Mouse (Mus musculus): ENCODE measurements around the gene Atg13. TPM values are rescaled to one million over a fixed set of nuclear protein-coding genes. Genes with fewer than 3 reads are reported as not detected.
"Not testable (repeated sequence)": the region's sequence is repeated elsewhere in the genome, so short reads cannot be mapped to it uniquely, and the experiment has no call there.

Gene Atg13
- 27.1 and 28.9 TPM in 2 replicates for polyA plus RNA-seq (2016; fragmentation: Nextera tagmentation; extraction: Ambion mirVana)

- Histone ChIP-seq H3K27ac (replicated peaks) (peak within 1 kb of the TSS; percentile 92), H3K27me3 (replicated peaks; ENCODE audit: low read depth, poor library complexity, severe bottlenecking) (no peaks in the 10 kb centered on the region), H3K36me3 (replicated peaks) (peaks cover 11% of the 10 kb centered on the region; the same call in 1 of the 2 replicates), H3K9me3 (no peaks in the 10 kb centered on the region), H3K4me3 (peak within 1 kb of the TSS; percentile 94), H3K4me1 (peaks cover 24% of the 10 kb centered on the region)
- under 1% methylated on average over 66 of the region's 66 CpGs for WGBS
- peak; percentile 94 for DNase-seq (ENCODE audit: low spot score)
Observed at GRCm38 (mm10) chr2:91710272-91711234, at the start of gene Atg13, which contains the start of gene Harbi1. TSS of gene Atg13 (minus strand) at chr2:91710576. TSS of gene Harbi1 (plus strand) at chr2:91710852.

DNA sequence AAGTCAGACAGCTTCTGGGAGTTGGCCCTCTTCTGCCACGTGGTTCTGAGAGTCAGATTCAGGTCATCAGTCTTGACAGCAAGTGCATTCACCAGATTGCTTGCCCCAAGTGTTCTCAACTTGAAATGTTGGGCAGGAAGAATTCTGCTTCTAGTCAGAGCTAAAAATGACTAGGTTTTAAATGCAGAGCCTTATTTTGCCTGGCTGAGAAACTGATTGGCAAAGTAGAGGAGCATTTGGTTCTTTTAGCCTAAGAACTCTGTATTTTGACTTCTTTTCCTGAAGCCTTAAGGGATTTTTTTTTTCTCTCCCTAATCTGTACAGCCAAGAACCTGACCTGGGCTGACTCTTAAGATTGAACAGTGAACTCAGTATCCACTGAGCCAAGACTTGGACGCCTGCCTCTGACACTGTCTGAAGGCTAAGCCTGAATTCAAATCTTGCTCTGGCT lies 39.5 kb upstream of the Atg13 start:
- WGBS, result 71% methylated on average over 2 of the region's 2 CpGs

GRCm38 (mm10) chr2:91744686-91745085 lies 34.3 kb upstream of the Atg13 start:
- DNase-seq (ENCODE audit: low spot score), result no peak

More for the DNA sequence above, 39.5 kb upstream of the Atg13 start:
- Histone ChIP-seq H3K9me3 (no peaks in the 10 kb centered on the region), H3K27ac (replicated peaks) (no peak overlapping the region), H3K27me3 (replicated peaks; ENCODE audit: low read depth, poor library complexity, severe bottlenecking) (no peaks in the 10 kb centered on the region), H3K4me1 (no peaks in the 10 kb centered on the region), H3K36me3 (replicated peaks) (no peaks in the 10 kb centered on the region), H3K4me3 (no peak overlapping the region)
- DNase-seq (ENCODE audit: low spot score), result no peak

GRCm38 (mm10) chr2:91739586-91739985 lies 29.2 kb upstream of the Atg13 start:
- 90% methylated on average over 1 of the region's 1 CpGs for WGBS
- Histone ChIP-seq H3K36me3 (replicated peaks) (peaks cover 23% of the 10 kb centered on the region), H3K4me1 (0 out of 2 replicates have a peak, but pooled peaks cover 3% of the 10 kb centered on the region), H3K27ac (replicated peaks) (no peak overlapping the region), H3K9me3 (no peaks in the 10 kb centered on the region), H3K27me3 (replicated peaks; ENCODE audit: low read depth, poor library complexity, severe bottlenecking) (no peaks in the 10 kb centered on the region), H3K4me3 (no peak overlapping the region)
- no peak for DNase-seq (ENCODE audit: low spot score)

More at GRCm38 (mm10) chr2:91744686-91745085, 34.3 kb upstream of the Atg13 start:
- Histone ChIP-seq H3K27me3 (replicated peaks; ENCODE audit: low read depth, poor library complexity, severe bottlenecking) (no peaks in the 10 kb centered on the region), H3K4me3 (no peak overlapping the region), H3K4me1 (no peaks in the 10 kb centered on the region), H3K27ac (replicated peaks) (no peak overlapping the region), H3K9me3 (no peaks in the 10 kb centered on the region), H3K36me3 (replicated peaks) (peaks cover 18% of the 10 kb centered on the region)
- 85% methylated on average over 5 of the region's 5 CpGs for WGBS

- DNase-seq (ENCODE audit: low spot score), result no peak
- 91% methylated on average over 5 of the region's 5 CpGs for WGBS
- no peak overlapping the region for H3K27ac ChIP-seq (replicated peaks)
- H3K27me3 ChIP-seq (replicated peaks; ENCODE audit: low read depth, poor library complexity, severe bottlenecking), result no peaks in the 10 kb centered on the region
- peaks cover 6% of the 10 kb centered on the region for H3K4me1 ChIP-seq
- no peaks in the 10 kb centered on the region for H3K9me3 ChIP-seq
- peaks cover 21% of the 10 kb centered on the region for H3K36me3 ChIP-seq (replicated peaks)
- H3K4me3 ChIP-seq, result no peak overlapping the region
Observed at GRCm38 (mm10) chr2:91735221-91735620, 24.8 kb upstream of the Atg13 start.

DNA sequence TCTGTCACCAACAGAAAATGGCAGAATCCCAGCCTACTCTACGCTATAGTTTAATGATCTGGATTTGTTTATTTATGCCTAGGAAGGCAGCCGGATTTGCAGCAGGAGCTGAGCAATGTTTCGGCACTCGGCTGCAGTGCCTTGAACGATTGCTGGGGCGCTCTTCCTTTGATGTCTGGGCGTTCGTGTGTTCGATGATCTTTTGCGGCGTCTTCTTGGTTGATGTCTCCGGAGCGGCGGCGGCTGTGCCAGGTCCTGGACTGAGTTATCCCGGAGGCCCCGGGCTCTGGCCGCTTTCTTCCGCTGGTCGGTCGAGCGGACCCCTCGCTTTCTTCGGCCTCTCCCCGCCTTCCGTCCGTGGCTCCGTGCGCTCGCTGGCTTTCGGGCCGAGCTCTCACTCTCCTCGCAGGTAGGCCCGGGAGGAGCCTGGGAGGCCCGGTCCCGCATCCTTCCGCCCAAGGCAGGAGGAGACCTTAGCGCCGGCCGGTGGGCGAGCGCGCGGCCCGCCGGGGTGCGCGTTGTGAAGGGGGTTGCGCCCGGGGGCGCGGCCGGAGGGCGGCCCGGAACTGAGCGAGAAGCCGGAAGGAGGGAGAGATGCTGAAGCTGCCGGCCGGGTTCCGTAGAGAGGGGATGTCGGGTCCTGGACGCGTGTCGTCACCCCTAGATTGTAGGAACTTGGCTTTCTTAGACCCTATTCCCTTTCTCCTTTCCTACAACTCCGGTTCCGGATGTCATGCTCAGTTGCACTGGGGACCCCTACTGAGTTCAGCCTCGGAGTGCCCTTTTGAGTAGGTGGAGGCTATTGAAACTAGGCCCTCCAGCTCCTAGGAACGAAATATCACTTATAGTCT lies 19.8 kb upstream of the Atg13 start, which contains the start of gene Ambra1:
Ambra1 (plus strand) TSS at position 164 of the 851 bp plus-strand sequence.
- Histone ChIP-seq H3K9me3 (no peaks in the 10 kb centered on the region), H3K36me3 (replicated peaks) (peaks cover 11% of the 10 kb centered on the region), H3K27me3 (replicated peaks; ENCODE audit: low read depth, poor library complexity, severe bottlenecking) (0 out of 2 replicates have a peak, but pooled peaks cover 4% of the 10 kb centered on the region), H3K4me3 (peak within 1 kb of the TSS; percentile 99), H3K27ac (replicated peaks) (peak within 1 kb of the TSS; percentile 94), H3K4me1 (peaks cover 4% of the 10 kb centered on the region)
- DNase-seq (ENCODE audit: low spot score), result peak; percentile 91
- WGBS, result under 1% methylated on average over 68 of the region's 68 CpGs

DNA sequence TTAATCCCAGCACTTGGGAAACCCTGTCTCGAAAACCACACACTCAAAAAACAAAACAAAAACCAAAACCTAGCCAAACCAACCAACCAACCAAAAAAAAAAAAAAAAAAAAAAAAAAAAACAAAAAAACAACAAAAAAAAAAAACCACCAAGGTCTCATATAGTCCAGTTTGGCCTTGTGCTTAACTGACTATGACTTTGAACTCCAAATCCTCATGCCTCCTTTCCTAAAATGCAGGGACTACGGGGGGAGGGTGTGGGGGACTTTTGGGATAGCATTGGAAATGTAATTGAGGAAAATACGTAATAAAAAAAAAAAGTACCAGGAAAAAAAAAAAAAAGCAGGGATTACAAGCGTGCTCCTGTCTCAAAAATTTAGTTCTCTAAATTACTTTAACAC lies 19.2 kb upstream of the Atg13 start:
- Histone ChIP-seq H3K4me3 (peak overlapping the region; percentile 99), H3K27ac (replicated peaks) (peak overlapping the region; percentile 94), H3K4me1 (peaks cover 4% of the 10 kb centered on the region), H3K9me3 (no peaks in the 10 kb centered on the region), H3K36me3 (replicated peaks) (peaks cover 11% of the 10 kb centered on the region), H3K27me3 (replicated peaks; ENCODE audit: low read depth, poor library complexity, severe bottlenecking) (0 out of 2 replicates have a peak, but pooled peaks cover 4% of the 10 kb centered on the region)
- DNase-seq (ENCODE audit: low spot score), result no peak
- 22% methylated on average over 4 of the region's 4 CpGs for WGBS

DNA sequence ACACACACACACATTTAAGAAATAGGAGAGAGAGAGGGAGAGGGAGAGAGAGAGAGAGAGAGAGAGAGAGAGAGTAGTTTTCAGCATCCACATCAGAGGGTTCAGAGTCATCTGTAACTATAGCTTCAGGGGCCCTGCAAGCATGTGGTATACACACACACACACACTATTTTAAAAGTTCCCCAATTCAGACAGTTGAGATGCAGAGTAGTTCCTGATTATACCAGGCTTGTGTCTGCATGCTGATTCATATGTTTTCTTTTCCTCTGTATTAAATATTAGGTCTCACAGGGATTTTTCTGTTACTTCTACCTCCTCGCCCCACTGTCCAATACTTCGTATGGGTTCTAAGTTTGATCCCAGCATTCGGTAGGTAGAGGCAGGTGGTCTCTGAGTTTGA lies 16.6 kb upstream of the Atg13 start:
- DNase-seq (ENCODE audit: low spot score), result no peak
- H3K27ac ChIP-seq (replicated peaks), result no peak overlapping the region
- H3K4me3 ChIP-seq, result no peak overlapping the region
- H3K36me3 ChIP-seq (replicated peaks), result no peaks in the 10 kb centered on the region
- peaks cover 4% of the 10 kb centered on the region for H3K4me1 ChIP-seq
- H3K9me3 ChIP-seq, result no peaks in the 10 kb centered on the region
- WGBS, result 87% methylated on average over 3 of the region's 3 CpGs
- H3K27me3 ChIP-seq (replicated peaks; ENCODE audit: low read depth, poor library complexity, severe bottlenecking), result 0 out of 2 replicates have a peak, but pooled peaks cover 4% of the 10 kb centered on the region

DNA sequence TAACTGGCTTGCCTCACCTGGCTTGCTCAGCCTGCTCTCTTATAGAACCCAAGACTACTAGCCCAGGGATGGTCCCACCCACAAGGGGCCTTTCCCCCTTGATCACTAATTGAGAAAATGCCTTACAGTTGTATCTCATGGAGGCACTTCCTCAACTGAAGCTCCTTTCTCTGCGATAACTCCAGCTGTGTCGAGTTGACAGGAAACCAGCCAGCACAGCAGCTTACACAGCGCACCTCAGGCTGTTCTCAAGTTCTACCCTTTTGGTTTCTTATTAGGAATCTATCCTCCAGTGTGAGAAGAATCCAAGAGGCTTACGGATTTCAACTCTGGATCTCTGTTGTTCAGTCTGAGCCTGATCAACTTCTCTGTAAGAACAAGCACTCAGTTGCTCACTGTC lies 15.1 kb upstream of the Atg13 start:
- H3K4me3 ChIP-seq; H3K9me3 ChIP-seq; H3K27ac ChIP-seq (replicated peaks); H3K36me3 ChIP-seq (replicated peaks); H3K4me1 ChIP-seq; H3K27me3 ChIP-seq (replicated peaks; ENCODE audit: low read depth, poor library complexity, severe bottlenecking); DNase-seq (ENCODE audit: low spot score): not testable (repeated sequence)
- WGBS, result 50% methylated on average over 4 of the region's 4 CpGs

GRCm38 (mm10) chr2:91724716-91725115 lies 14.3 kb upstream of the Atg13 start:
- Histone ChIP-seq H3K27ac (replicated peaks) (no peak overlapping the region), H3K4me3 (no peak overlapping the region), H3K27me3 (replicated peaks; ENCODE audit: low read depth, poor library complexity, severe bottlenecking) (0 out of 2 replicates have a peak, but pooled peaks cover 4% of the 10 kb centered on the region), H3K4me1 (no peaks in the 10 kb centered on the region), H3K36me3 (replicated peaks) (peaks cover 16% of the 10 kb centered on the region), H3K9me3 (no peaks in the 10 kb centered on the region)
- DNase-seq (ENCODE audit: low spot score), result no peak
- 60% methylated on average over 2 of the region's 2 CpGs for WGBS

DNA sequence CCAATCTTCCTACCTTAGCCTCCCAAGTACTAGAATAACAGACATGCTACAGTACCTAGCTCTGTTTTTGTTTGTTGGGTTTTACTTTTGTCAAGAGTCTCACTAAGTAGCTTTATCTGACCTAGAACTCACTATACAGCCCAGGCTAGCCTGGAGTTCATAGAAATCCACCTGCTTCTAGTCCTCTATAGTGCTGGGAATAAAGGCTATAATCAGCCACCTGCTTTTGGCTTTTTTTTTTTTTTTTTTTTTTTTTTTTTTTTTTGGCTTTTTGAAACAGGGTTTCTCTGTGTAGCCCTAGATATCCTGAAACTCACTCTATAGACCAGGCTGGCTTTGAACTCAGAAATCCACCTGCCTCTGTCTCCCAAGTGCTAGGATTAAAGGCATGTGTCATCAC lies 13.6 kb upstream of the Atg13 start:
- 0 out of 2 replicates have a peak, but pooled peaks cover 4% of the 10 kb centered on the region for H3K27me3 ChIP-seq (replicated peaks; ENCODE audit: low read depth, poor library complexity, severe bottlenecking)
- peaks cover 22% of the 10 kb centered on the region for H3K36me3 ChIP-seq (replicated peaks)
- no peaks in the 10 kb centered on the region for H3K4me1 ChIP-seq
- no peak overlapping the region for H3K4me3 ChIP-seq
- H3K9me3 ChIP-seq, result no peaks in the 10 kb centered on the region
- DNase-seq (ENCODE audit: low spot score), result no peak
- no peak overlapping the region for H3K27ac ChIP-seq (replicated peaks)

DNA sequence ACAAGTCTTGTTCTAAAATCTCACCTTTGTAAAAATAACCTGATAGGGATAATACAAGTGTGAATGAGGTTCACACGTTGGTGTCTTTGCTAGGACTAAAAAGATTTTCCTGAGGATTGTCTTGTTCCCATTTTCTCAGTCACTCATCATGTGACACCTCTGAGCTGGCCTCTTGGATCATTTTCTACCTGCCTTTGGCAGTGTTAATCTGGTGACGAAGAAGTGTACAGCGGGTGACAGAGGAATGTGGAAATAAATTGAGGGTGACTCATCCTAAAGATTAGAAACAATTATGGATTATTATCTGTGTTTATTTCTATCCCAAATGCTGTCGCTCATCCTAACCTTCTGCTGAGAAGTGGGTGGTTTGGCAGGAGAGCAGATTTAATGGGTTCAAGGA lies 13.0 kb upstream of the Atg13 start:
- WGBS, result 77% methylated on average over 4 of the region's 4 CpGs

More for the DNA sequence above, 13.0 kb upstream of the Atg13 start:
- Histone ChIP-seq H3K9me3 (no peaks in the 10 kb centered on the region), H3K27me3 (replicated peaks; ENCODE audit: low read depth, poor library complexity, severe bottlenecking) (0 out of 2 replicates have a peak, but pooled peaks cover 4% of the 10 kb centered on the region), H3K36me3 (replicated peaks) (peaks cover 24% of the 10 kb centered on the region), H3K4me1 (no peaks in the 10 kb centered on the region), H3K4me3 (no peak overlapping the region), H3K27ac (replicated peaks) (no peak overlapping the region)
- no peak for DNase-seq (ENCODE audit: low spot score)

Data from embryonic facial prominence, embryonic 10.5 days (tissue).